Mouse (Mus musculus): Measurements from ENCODE around the gene Cpn1. TPM values are rescaled to one million over a fixed set of nuclear protein-coding genes. Genes with fewer than 3 reads are reported as not detected.

The Cpn1 gene
- total and polyA plus RNA-seq, 3 experiments: 0.27 to 0.33 TPM; not detected in 1

GRCm38 (mm10) chr19:43995427-43995826 lies 9.1 kb upstream of the Cpn1 start:
- H3K9ac ChIP-seq (ENCODE audit: control insufficient read depth, low read depth, low read length, poor library complexity, severe bottlenecking): no peak overlapping the region
- no peaks in the 10 kb centered on the region for H3K4me1 ChIP-seq (ENCODE audit: control insufficient read depth in 1 of 2, insufficient read depth in 2 of 2, low read length in 2 of 2)
- H3K9me3 ChIP-seq (replicated peaks; ENCODE audit: insufficient read depth, low read length): no peaks in the 10 kb centered on the region
- TF ChIP-seq NELFE (IDR thresholded peaks at IDR 0.05; ENCODE audit: low read depth, low read length) (no peak), MAX (IDR thresholded peaks at IDR 0.05; ENCODE audit: low read length) (no peak), TCF12 (IDR thresholded peaks at IDR 0.05; ENCODE audit: low read depth, low read length) (no peak), GATA1 (IDR thresholded peaks at IDR 0.05; ENCODE audit: low read depth, low read length) (no peak), ETS1 (IDR thresholded peaks at IDR 0.05; ENCODE audit: low read depth, low read length) (no peak), GABPA (IDR thresholded peaks at IDR 0.05; ENCODE audit: low read depth, low read length) (no peak), JUND (IDR thresholded peaks at IDR 0.05; ENCODE audit: low read depth, low read length) (no peak), USF2 (IDR thresholded peaks at IDR 0.05; ENCODE audit: borderline replicate concordance in 1 of 2, insufficient read depth in 1 of 2, low read depth in 1 of 2, low read length in 2 of 2) (no peak), HCFC1 (IDR thresholded peaks at IDR 0.05; ENCODE audit: low read depth, low read length) (no peak), UBTF (IDR thresholded peaks at IDR 0.05; ENCODE audit: borderline replicate concordance, insufficient read depth, low read depth, low read length) (no peak), CHD2 (IDR thresholded peaks at IDR 0.05; ENCODE audit: low read length) (no peak)
- no peak overlapping the region for H3K4me3 ChIP-seq (ENCODE audit: control insufficient read depth in 1 of 2, insufficient read depth in 1 of 2, low read depth in 2 of 2, low read length in 2 of 2)
- DNase-seq (ENCODE audit: low read depth, low spot score): no peak
- H3K27ac ChIP-seq (ENCODE audit: control insufficient read depth, low read depth, low read length): no peak overlapping the region
- H3K27me3 ChIP-seq (ENCODE audit: control insufficient read depth in 1 of 2, insufficient read depth in 2 of 2, low read length in 2 of 2): peaks cover 8 to 13% of the 10 kb centered on the region in 2 experiments
- no peaks in the 10 kb centered on the region for H3K36me3 ChIP-seq (ENCODE audit: control insufficient read depth in 1 of 2, insufficient read depth in 2 of 2, low read length in 2 of 2)
- H3K79me2 ChIP-seq (ENCODE audit: control insufficient read depth, insufficient read depth, low read length, poor library complexity): no peaks in the 10 kb centered on the region

DNA sequence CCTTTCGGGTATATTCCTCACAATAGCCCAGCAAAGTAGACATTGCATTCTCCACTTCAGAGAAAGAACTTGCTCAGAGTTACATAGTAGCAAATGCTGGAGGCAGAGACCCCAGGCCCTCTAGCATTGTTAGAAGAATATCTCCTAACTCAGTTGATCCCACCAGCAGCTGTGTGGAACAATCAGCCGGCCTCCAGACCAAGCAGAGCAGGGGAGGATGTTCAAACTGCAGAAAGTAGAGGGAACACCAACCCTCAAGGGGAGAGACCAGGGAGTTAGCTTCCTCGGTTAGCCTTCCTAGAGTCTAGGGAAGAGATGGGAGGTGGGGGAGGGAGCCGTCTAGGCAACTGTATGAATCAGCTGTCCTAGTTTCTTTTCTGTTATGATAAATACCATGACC lies 6.1 kb upstream of the Cpn1 start:
- DNase-seq (ENCODE audit: low read depth, low spot score): no peak
- no peak overlapping the region for H3K27ac ChIP-seq (ENCODE audit: control insufficient read depth, low read depth, low read length)
- no peak for TF ChIP-seq ZMIZ1 (IDR thresholded peaks at IDR 0.05; ENCODE audit: low read depth, low read length)
- peaks cover 2 to 3% of the 10 kb centered on the region in 2 experiments; a peak in 2 of 4 replicates for H3K27me3 ChIP-seq (ENCODE audit: control insufficient read depth in 1 of 2, insufficient read depth in 2 of 2, low read length in 2 of 2)
- no peaks in the 10 kb centered on the region for H3K9me3 ChIP-seq (replicated peaks; ENCODE audit: insufficient read depth, low read length)
- no peak overlapping the region for H3K4me3 ChIP-seq (ENCODE audit: control insufficient read depth in 1 of 2, insufficient read depth in 1 of 2, low read depth in 2 of 2, low read length in 2 of 2)
- no peak overlapping the region for H3K9ac ChIP-seq (ENCODE audit: control insufficient read depth, low read depth, low read length, poor library complexity, severe bottlenecking)
- H3K79me2 ChIP-seq (ENCODE audit: control insufficient read depth, insufficient read depth, low read length, poor library complexity): no peaks in the 10 kb centered on the region
- H3K36me3 ChIP-seq (ENCODE audit: control insufficient read depth in 1 of 2, insufficient read depth in 2 of 2, low read length in 2 of 2): no peaks in the 10 kb centered on the region
- H3K4me1 ChIP-seq (ENCODE audit: control insufficient read depth in 1 of 2, insufficient read depth in 2 of 2, low read length in 2 of 2): no peaks in the 10 kb centered on the region

DNA sequence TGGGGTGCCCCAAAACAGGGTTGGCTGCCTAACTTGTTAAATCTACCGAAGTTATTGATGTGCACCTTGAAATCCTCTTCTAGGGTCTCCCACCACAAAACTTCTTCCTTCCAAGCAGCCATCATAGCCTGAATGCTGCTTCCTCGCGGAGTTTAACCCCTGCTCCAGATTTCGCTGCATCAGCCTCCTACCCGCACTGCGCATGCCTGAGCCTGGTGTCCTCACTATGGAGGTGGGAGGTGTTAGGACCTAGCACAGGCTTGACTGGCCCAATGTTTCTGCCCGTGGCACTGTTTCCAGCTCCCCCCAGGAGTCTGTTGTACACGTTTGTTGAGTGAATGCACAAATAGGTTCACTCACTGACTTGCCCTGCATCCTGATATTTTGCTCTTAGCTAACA lies 4.0 kb upstream of the Cpn1 start:
- H3K9me3 ChIP-seq (replicated peaks; ENCODE audit: insufficient read depth, low read length): no peaks in the 10 kb centered on the region
- no peak overlapping the region for H3K9ac ChIP-seq (ENCODE audit: control insufficient read depth, low read depth, low read length, poor library complexity, severe bottlenecking)
- TF ChIP-seq GABPA (IDR thresholded peaks at IDR 0.05; ENCODE audit: low read depth, low read length) (no peak), NRF1 (IDR thresholded peaks at IDR 0.05; ENCODE audit: insufficient read depth, low read depth, low read length, poor library complexity, severe bottlenecking) (no peak), TBP (IDR thresholded peaks at IDR 0.05; ENCODE audit: low read depth, low read length) (no peak), KAT2A (conservative IDR thresholded peaks at IDR 0.05; ENCODE audit: low read depth, low read length) (no peak), ETS1 (IDR thresholded peaks at IDR 0.05; ENCODE audit: low read depth, low read length) (no peak), NELFE (IDR thresholded peaks at IDR 0.05; ENCODE audit: low read depth, low read length) (no peak), USF2 (IDR thresholded peaks at IDR 0.05; ENCODE audit: borderline replicate concordance in 1 of 2, insufficient read depth in 1 of 2, low read depth in 1 of 2, low read length in 2 of 2) (no peak), SMC3 (IDR thresholded peaks at IDR 0.05; ENCODE audit: low read depth, low read length) (no peak), MXI1 (IDR thresholded peaks at IDR 0.05; ENCODE audit: low read depth, low read length) (no peak), UBTF (IDR thresholded peaks at IDR 0.05; ENCODE audit: borderline replicate concordance, insufficient read depth, low read depth, low read length) (no peak), POLR2AphosphoS2 (IDR thresholded peaks at IDR 0.05; ENCODE audit: low read length) (no peak), ZMIZ1 (IDR thresholded peaks at IDR 0.05; ENCODE audit: low read depth, low read length) (no peak), TAL1 (IDR thresholded peaks at IDR 0.05; ENCODE audit: low read length) (no peak)
- no peak overlapping the region for H3K27ac ChIP-seq (ENCODE audit: control insufficient read depth, low read depth, low read length)
- H3K36me3 ChIP-seq (ENCODE audit: control insufficient read depth in 1 of 2, insufficient read depth in 2 of 2, low read length in 2 of 2): no peaks in the 10 kb centered on the region
- H3K79me2 ChIP-seq (ENCODE audit: control insufficient read depth, insufficient read depth, low read length, poor library complexity): no peaks in the 10 kb centered on the region
- DNase-seq (ENCODE audit: low read depth, low spot score): no peak
- no peak overlapping the region for H3K4me3 ChIP-seq (ENCODE audit: control insufficient read depth in 1 of 2, insufficient read depth in 1 of 2, low read depth in 2 of 2, low read length in 2 of 2)
- peaks cover 6 to 7% of the 10 kb centered on the region in 2 experiments for H3K27me3 ChIP-seq (ENCODE audit: control insufficient read depth in 1 of 2, insufficient read depth in 2 of 2, low read length in 2 of 2)
- no peaks in the 10 kb centered on the region for H3K4me1 ChIP-seq (ENCODE audit: control insufficient read depth in 1 of 2, insufficient read depth in 2 of 2, low read length in 2 of 2)

Measured in MEL (cell line).